Mouse (Mus musculus) olfactory bulb, adult 2 months (tissue): ENCODE data around the gene Rarres1.

ENCODE experiments used
- CTCF ChIP-seq: fragments of 200-500 bp; IDR thresholded peaks from 2 replicates; pipeline ENCODE4 v1.5.1; 2012; ENCODE audit warnings: low read depth, mild to moderate bottlenecking, low read length, moderate library complexity; ENCODE audit not compliant: insufficient read depth
- POLR2A ChIP-seq: fragments of 200-500 bp; IDR thresholded peaks from 2 replicates; pipeline ENCODE4 v1.6.1; 2012; ENCODE audit warnings: mild to moderate bottlenecking, low read depth, low read length, moderate library complexity; ENCODE audit not compliant: insufficient read depth

- TF ChIP-seq CTCF = no peak
- no peak for TF ChIP-seq POLR2A
Observed at GRCm38 (mm10) chr3:67497998-67498397, 17.3 kb downstream of the Rarres1 start.
